Mouse (Mus musculus) layer of hippocampus, postnatal 10 days (tissue): Measurements from ENCODE around the gene Ice1. TPM values are rescaled to one million over a fixed set of nuclear protein-coding genes. Genes with fewer than 3 reads are reported as not detected.

Experiments
- DNase-seq, 2 experiments: peaks; one replicate each; pipeline ENCODE4 v3.0.0; 2021; ENCODE audit warnings: low spot score in 2 of 2
- total RNA-seq, 2 experiments: library from RNA; stranded (reverse); gene quantifications; 2 replicates each; pipeline ENCODE4 v1.2.3; 2021

Ice1 gene
- total RNA-seq, 2 experiments from 2014 or later = 70.9 to 80.0 TPM

DNA sequence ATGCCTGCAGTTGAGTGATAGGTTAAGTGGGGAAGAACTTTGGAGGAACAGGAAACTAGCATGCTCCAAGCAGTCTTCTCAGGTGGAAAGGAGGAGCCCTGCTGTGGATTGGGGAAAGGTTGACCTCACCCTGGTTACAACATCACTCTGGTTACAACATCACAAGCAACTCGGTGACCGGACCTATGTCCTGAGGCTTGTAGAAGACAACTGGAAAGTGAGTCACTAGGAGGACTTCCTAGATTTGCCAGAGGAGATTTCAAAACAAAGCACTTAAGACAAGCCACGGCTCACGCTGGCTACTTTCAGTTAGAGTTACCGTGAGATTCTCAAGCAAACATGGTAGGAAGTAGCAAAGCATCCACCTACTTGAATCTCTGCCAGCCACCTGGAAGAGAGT lies 3.9 kb upstream of the Ice1 start:
- no peak for DNase-seq

DNA sequence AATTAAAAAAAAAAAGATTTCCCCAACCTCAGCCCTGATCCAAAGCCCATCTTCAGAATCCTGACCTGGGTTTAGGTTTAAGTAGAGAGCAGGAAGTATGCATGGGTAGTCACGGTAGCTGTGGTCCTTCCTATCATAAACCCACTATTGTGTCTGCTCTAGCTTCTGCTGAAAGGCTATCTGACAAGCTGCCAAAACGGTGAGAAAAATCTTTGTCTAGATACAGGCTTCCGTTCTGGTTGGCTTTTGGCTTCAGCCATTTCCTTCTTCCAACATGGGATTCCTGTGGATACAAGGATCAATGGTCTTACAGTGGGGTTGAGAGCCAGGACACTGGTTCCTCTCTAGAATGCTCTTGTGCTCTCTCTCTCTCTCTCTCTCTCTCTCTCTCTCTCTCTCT lies 2.2 kb upstream of the Ice1 start:
- no peak for DNase-seq

DNA sequence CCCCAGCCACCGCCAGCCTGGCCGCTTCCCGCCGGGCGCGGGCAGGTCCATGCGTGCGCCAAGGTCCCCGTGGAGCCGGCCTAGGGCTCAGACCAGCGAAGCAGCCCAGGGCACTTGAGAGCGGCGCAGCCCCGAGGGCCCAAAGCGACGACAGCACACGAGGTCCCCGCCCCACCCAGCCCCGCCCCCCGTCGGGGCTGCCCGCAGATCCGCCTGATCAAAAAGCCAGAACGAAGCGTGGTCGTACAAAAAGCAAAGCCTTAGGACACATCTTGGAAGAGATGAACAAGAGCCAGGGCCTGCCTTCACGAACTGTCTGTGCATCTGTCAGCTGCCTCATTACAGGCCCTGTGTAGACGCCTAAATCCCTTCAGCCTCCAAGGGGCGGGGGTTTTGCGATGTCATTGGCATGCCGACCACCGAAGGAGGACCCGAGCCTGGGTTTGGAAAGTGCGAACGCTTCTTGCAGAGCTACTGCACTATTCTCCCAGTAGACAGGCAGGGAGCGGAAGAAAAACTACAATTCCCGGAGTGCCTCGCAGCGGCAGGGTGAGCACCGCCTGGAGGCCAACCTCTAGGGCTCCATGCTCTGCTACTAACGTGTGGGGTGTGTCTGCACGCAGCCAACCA lies 343 bp upstream of the Ice1 start:
- peak; percentile 95 to 96 for DNase-seq

GRCm38 (mm10) chr13:70636706-70637105 lies 728 bp downstream of the Ice1 start:
- DNase-seq = no peak

- no peak for DNase-seq
These were observed 1.8 kb downstream of the Ice1 start for GRCm38 (mm10) chr13:70635591-70635990.

- no peak for DNase-seq
These were observed 11.0 kb downstream of the Ice1 start for GRCm38 (mm10) chr13:70626416-70626815.

DNA sequence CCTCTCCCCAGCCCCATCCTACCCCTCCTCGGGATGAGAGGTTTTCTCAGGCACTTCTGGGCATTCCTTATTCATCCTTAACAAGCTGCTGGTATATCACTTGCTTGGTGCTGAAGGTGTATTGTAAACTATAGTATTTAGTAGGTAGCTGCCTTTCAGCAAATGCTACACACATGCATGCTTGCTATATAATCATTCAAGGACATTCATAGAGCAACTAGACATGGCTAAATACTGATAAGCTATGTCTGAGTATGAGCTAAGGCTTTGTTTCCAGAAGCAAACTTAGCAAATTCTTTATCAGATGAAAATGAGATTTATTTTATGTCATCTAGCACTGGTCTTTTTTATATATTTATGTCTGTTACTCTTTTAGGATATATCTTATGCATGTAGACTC lies 11.8 kb downstream of the Ice1 start:
- no peak for DNase-seq

GRCm38 (mm10) chr13:70624445-70624844 lies 13.0 kb downstream of the Ice1 start:
- no peak for DNase-seq

- no peak for DNase-seq
These were observed 14.9 kb downstream of the Ice1 start for GRCm38 (mm10) chr13:70622461-70623057.

GRCm38 (mm10) chr13:70621509-70621908 lies 15.9 kb downstream of the Ice1 start:
- DNase-seq = no peak

- DNase-seq = no peak
These were observed 24.6 kb downstream of the Ice1 start for GRCm38 (mm10) chr13:70612837-70613236.

- DNase-seq = peak; percentile 77 to 79
These were observed 26.7 kb downstream of the Ice1 start for GRCm38 (mm10) chr13:70610431-70611420.

DNA sequence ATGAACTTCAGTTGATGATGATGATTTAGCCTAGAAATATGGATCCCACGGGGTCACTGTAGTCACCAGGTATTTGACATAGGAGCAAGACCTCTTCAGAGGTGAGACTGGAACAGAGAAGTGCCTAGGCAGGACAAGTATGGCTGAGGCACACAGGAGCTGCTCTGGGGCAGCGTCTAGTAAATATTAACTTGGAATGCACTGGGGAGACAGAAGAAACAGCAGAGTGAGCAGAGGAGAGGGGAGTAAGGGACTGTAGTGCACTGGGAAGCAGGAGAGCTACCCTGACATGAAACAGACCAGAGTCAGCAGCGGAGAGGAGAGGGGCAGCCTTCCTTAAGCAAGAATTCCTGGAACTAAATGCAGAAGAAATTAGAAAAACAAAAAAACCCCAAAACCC lies 27.8 kb downstream of the Ice1 start:
- no peak for DNase-seq

- DNase-seq = no peak
These were observed 32.1 kb downstream of the Ice1 start for GRCm38 (mm10) chr13:70605366-70605765.

- DNase-seq = peak; percentile 34 to 37
These were observed 32.7 kb downstream of the Ice1 start for GRCm38 (mm10) chr13:70604723-70605122.

GRCm38 (mm10) chr13:70601566-70601965 lies 35.9 kb downstream of the Ice1 start:
- no peak for DNase-seq

- no peak for DNase-seq
These were observed 37.3 kb downstream of the Ice1 start for GRCm38 (mm10) chr13:70599964-70600619.

DNA sequence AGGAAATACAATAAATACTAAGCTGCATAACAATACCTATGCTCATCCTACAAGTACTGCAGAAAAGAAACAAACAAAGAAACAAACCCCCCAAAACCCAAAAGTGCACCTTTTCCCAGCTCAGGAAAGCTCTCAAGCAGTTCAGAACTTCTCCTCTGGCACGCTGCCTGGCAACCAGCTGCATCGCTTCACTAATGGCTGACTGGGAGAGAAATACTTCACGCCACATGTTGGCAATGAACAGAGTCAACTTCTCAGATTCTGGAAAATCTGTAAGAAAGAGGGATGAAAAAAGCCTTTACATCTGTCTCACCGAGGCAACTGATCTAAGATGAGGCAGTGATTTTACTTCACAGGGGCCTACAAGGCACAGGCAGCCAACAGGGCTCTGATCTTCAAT lies 38.5 kb downstream of the Ice1 start:
- DNase-seq = no peak

- DNase-seq = no peak
These were observed 40.5 kb downstream of the Ice1 start for GRCm38 (mm10) chr13:70596901-70597300.

DNA sequence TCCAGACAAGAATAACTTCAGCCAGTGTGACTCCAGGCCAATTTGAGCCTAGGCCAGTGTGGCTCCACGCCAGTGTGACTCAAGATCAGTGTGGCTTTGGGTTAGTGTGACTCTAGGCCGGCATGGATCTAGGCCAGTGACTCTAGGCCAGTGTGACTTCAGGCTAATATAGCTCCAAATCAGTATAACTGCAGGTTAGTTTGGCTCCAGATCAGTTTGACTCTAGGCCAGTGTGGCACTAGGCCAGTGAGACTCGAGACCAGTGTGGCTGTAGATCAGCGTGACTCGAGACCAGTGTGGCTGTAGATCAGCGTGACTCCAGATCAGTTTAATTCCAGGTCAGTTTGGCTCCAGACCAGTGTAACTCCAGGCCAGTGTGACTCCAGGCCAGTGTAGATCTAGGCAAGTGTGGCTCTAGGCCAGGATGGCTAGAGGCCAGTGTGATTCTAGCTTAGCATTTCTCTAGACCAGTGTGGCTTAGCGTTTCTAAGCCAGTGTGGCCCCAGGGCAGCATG lies 47.1 kb downstream of the Ice1 start:
- peak; percentile 41 to 62 for DNase-seq

DNA sequence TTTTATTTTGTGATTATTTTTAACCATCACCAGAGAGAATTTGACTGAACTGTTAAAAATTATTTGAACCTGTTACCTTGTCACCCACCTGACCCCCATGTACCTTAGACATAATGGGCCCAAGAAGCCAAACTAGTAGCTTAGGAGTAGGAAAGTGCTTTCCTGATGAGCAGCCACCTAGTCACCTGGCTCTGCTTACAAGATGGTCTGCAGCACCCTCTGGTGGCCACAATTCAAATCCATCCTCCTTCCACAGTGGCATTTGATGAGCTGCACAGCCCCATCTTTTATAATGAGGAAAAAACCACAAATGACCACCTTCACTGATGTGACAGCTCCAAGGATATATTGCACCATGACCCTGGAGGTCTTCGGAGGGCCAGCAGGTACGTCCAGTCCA lies 50.5 kb downstream of the Ice1 start:
- DNase-seq = peak; percentile 75 to 81
